Mouse (Mus musculus): Measurements from ENCODE around the gene Myo5a. TPM values are rescaled to one million over a fixed set of nuclear protein-coding genes. Genes with fewer than 3 reads are reported as not detected.
"Not testable (repeated sequence)": the region's sequence is repeated elsewhere in the genome, so short reads cannot be mapped to it uniquely, and the experiment has no call there.

Gene Myo5a
- polyA plus RNA-seq, 1 experiment from 2014 or later: 23.5 TPM

GRCm38 (mm10) chr9:75247870-75248269, 177.1 kb downstream of the Myo5a start:
- H3K9me3 ChIP-seq (replicated peaks; ENCODE audit: control insufficient read depth, low read length): no peaks in the 10 kb centered on the region
- ATAC-seq (replicated peaks; ENCODE audit: insufficient number of reproducible peaks, low FRiP score, low TSS enrichment, low read depth) (no peak), DNase-seq (ENCODE audit: low spot score) (no peak)
- H3K27me3 ChIP-seq (ENCODE audit: control insufficient read depth, insufficient read depth, low read length): no peaks in the 10 kb centered on the region
- H3K4me2 ChIP-seq (ENCODE audit: low read depth, low read length): no peak overlapping the region
- H3K4me3 ChIP-seq (ENCODE audit: low read depth, low read length): no peak overlapping the region
- peaks cover 2% of the 10 kb centered on the region; the same call in 1 of the 2 replicates for H3K4me1 ChIP-seq (ENCODE audit: control insufficient read depth, insufficient read depth, low read length)
- H3K9ac ChIP-seq (replicated peaks; ENCODE audit: low read length): no peak overlapping the region
- WGBS: 94% methylated on average over 6 of the region's 6 CpGs
- H3K36me3 ChIP-seq (replicated peaks; ENCODE audit: control insufficient read depth, insufficient read depth, low read depth, low read length): no peaks in the 10 kb centered on the region
- H3K27ac ChIP-seq (replicated peaks; ENCODE audit: low read depth, low read length): no peak overlapping the region

- Histone ChIP-seq H3K4me3 (ENCODE audit: low read depth, low read length) (no peak overlapping the region), H3K9me3 (replicated peaks; ENCODE audit: control insufficient read depth, low read length) (no peaks in the 10 kb centered on the region), H3K27ac (replicated peaks; ENCODE audit: low read depth, low read length) (no peak overlapping the region), H3K36me3 (replicated peaks; ENCODE audit: control insufficient read depth, insufficient read depth, low read depth, low read length) (no peaks in the 10 kb centered on the region), H3K4me2 (ENCODE audit: low read depth, low read length) (no peak overlapping the region), H3K9ac (replicated peaks; ENCODE audit: low read length) (no peak overlapping the region), H3K4me1 (ENCODE audit: control insufficient read depth, insufficient read depth, low read length) (peaks cover 2% of the 10 kb centered on the region; the same call in 1 of the 2 replicates), H3K27me3 (ENCODE audit: control insufficient read depth, insufficient read depth, low read length) (no peaks in the 10 kb centered on the region)
- 81% methylated on average over 1 of the region's 1 CpGs for WGBS
- DNase-seq (ENCODE audit: low spot score) (no peak), ATAC-seq (replicated peaks; ENCODE audit: insufficient number of reproducible peaks, low FRiP score, low TSS enrichment, low read depth) (no peak)
Observed at GRCm38 (mm10) chr9:75248359-75248758, 177.5 kb downstream of the Myo5a start.

- Histone ChIP-seq H3K9me3 (replicated peaks; ENCODE audit: control insufficient read depth, low read length) (no peaks in the 10 kb centered on the region), H3K9ac (replicated peaks; ENCODE audit: low read length) (no peak overlapping the region), H3K4me2 (ENCODE audit: low read depth, low read length) (no peak overlapping the region), H3K4me3 (ENCODE audit: low read depth, low read length) (no peak overlapping the region), H3K27ac (replicated peaks; ENCODE audit: low read depth, low read length) (no peak overlapping the region), H3K36me3 (replicated peaks; ENCODE audit: control insufficient read depth, insufficient read depth, low read depth, low read length) (no peaks in the 10 kb centered on the region), H3K4me1 (ENCODE audit: control insufficient read depth, insufficient read depth, low read length) (peaks cover 1% of the 10 kb centered on the region; the same call in 1 of the 2 replicates), H3K27me3 (ENCODE audit: control insufficient read depth, insufficient read depth, low read length) (no peaks in the 10 kb centered on the region)
- DNase-seq (ENCODE audit: low spot score): no peak
- no peak for ATAC-seq (replicated peaks; ENCODE audit: insufficient number of reproducible peaks, low FRiP score, low TSS enrichment, low read depth)
Observed at GRCm38 (mm10) chr9:75248874-75249273, 178.1 kb downstream of the Myo5a start.

- not testable (repeated sequence) for H3K27me3 ChIP-seq (ENCODE audit: control insufficient read depth, insufficient read depth, low read length); ATAC-seq (replicated peaks; ENCODE audit: insufficient number of reproducible peaks, low FRiP score, low TSS enrichment, low read depth); H3K4me3 ChIP-seq (ENCODE audit: low read depth, low read length); H3K4me1 ChIP-seq (ENCODE audit: control insufficient read depth, insufficient read depth, low read length); H3K9me3 ChIP-seq (replicated peaks; ENCODE audit: control insufficient read depth, low read length); H3K4me2 ChIP-seq (ENCODE audit: low read depth, low read length); DNase-seq (ENCODE audit: low spot score); H3K27ac ChIP-seq (replicated peaks; ENCODE audit: low read depth, low read length); H3K9ac ChIP-seq (replicated peaks; ENCODE audit: low read length); H3K36me3 ChIP-seq (replicated peaks; ENCODE audit: control insufficient read depth, insufficient read depth, low read depth, low read length)
- 75% methylated on average over 6 of the region's 6 CpGs for WGBS
Observed at GRCm38 (mm10) chr9:75253158-75253557, 182.3 kb downstream of the Myo5a start.

- ATAC-seq (replicated peaks; ENCODE audit: insufficient number of reproducible peaks, low FRiP score, low TSS enrichment, low read depth) (no peak), DNase-seq (ENCODE audit: low spot score) (no peak)
- Histone ChIP-seq H3K27ac (replicated peaks; ENCODE audit: low read depth, low read length) (no peak overlapping the region), H3K4me2 (ENCODE audit: low read depth, low read length) (no peak overlapping the region), H3K4me3 (ENCODE audit: low read depth, low read length) (no peak overlapping the region), H3K4me1 (ENCODE audit: control insufficient read depth, insufficient read depth, low read length) (no peaks in the 10 kb centered on the region; the same call in 1 of the 2 replicates), H3K27me3 (ENCODE audit: control insufficient read depth, insufficient read depth, low read length) (no peaks in the 10 kb centered on the region), H3K36me3 (replicated peaks; ENCODE audit: control insufficient read depth, insufficient read depth, low read depth, low read length) (no peaks in the 10 kb centered on the region), H3K9ac (replicated peaks; ENCODE audit: low read length) (no peak overlapping the region), H3K9me3 (replicated peaks; ENCODE audit: control insufficient read depth, low read length) (no peaks in the 10 kb centered on the region)
- WGBS: 50% methylated on average over 3 of the region's 3 CpGs
Observed at GRCm38 (mm10) chr9:75253766-75254165, 183.0 kb downstream of the Myo5a start.

GRCm38 (mm10) chr9:75254196-75254955, 183.6 kb downstream of the Myo5a start:
- H3K27me3 ChIP-seq (ENCODE audit: control insufficient read depth, insufficient read depth, low read length): no peaks in the 10 kb centered on the region
- H3K4me2 ChIP-seq (ENCODE audit: low read depth, low read length): no peak overlapping the region
- H3K36me3 ChIP-seq (replicated peaks; ENCODE audit: control insufficient read depth, insufficient read depth, low read depth, low read length): no peaks in the 10 kb centered on the region
- H3K9ac ChIP-seq (replicated peaks; ENCODE audit: low read length): no peak overlapping the region
- DNase-seq (ENCODE audit: low spot score) (no peak), ATAC-seq (replicated peaks; ENCODE audit: insufficient number of reproducible peaks, low FRiP score, low TSS enrichment, low read depth) (0 out of 2 replicates have a peak, but pooled peaks have one; percentile 57)
- 55% methylated on average over 13 of the region's 13 CpGs for WGBS
- H3K4me1 ChIP-seq (ENCODE audit: control insufficient read depth, insufficient read depth, low read length): no peaks in the 10 kb centered on the region; the same call in 1 of the 2 replicates
- H3K9me3 ChIP-seq (replicated peaks; ENCODE audit: control insufficient read depth, low read length): no peaks in the 10 kb centered on the region
- H3K27ac ChIP-seq (replicated peaks; ENCODE audit: low read depth, low read length): no peak overlapping the region
- no peak overlapping the region for H3K4me3 ChIP-seq (ENCODE audit: low read depth, low read length)

GRCm38 (mm10) chr9:75255820-75256545, 185.2 kb downstream of the Myo5a start:
- Histone ChIP-seq H3K27ac (replicated peaks; ENCODE audit: low read depth, low read length) (no peak overlapping the region), H3K4me3 (ENCODE audit: low read depth, low read length) (no peak overlapping the region), H3K4me1 (ENCODE audit: control insufficient read depth, insufficient read depth, low read length) (no peaks in the 10 kb centered on the region; the same call in 1 of the 2 replicates), H3K27me3 (ENCODE audit: control insufficient read depth, insufficient read depth, low read length) (no peaks in the 10 kb centered on the region), H3K4me2 (ENCODE audit: low read depth, low read length) (no peak overlapping the region), H3K36me3 (replicated peaks; ENCODE audit: control insufficient read depth, insufficient read depth, low read depth, low read length) (no peaks in the 10 kb centered on the region), H3K9ac (replicated peaks; ENCODE audit: low read length) (no peak overlapping the region), H3K9me3 (replicated peaks; ENCODE audit: control insufficient read depth, low read length) (no peaks in the 10 kb centered on the region)
- no peak for ATAC-seq (replicated peaks; ENCODE audit: insufficient number of reproducible peaks, low FRiP score, low TSS enrichment, low read depth)
- DNase-seq (ENCODE audit: low spot score): no peak
- WGBS: 86% methylated on average over 14 of the region's 14 CpGs

GRCm38 (mm10) chr9:75258792-75259191, 188.0 kb downstream of the Myo5a start:
- Histone ChIP-seq H3K4me3 (ENCODE audit: low read depth, low read length) (no peak overlapping the region), H3K27me3 (ENCODE audit: control insufficient read depth, insufficient read depth, low read length) (no peaks in the 10 kb centered on the region), H3K27ac (replicated peaks; ENCODE audit: low read depth, low read length) (no peak overlapping the region), H3K4me1 (ENCODE audit: control insufficient read depth, insufficient read depth, low read length) (peaks cover 3% of the 10 kb centered on the region; the same call in 1 of the 2 replicates), H3K9me3 (replicated peaks; ENCODE audit: control insufficient read depth, low read length) (no peaks in the 10 kb centered on the region), H3K36me3 (replicated peaks; ENCODE audit: control insufficient read depth, insufficient read depth, low read depth, low read length) (no peaks in the 10 kb centered on the region), H3K9ac (replicated peaks; ENCODE audit: low read length) (no peak overlapping the region), H3K4me2 (ENCODE audit: low read depth, low read length) (no peak overlapping the region)
- no peak for DNase-seq (ENCODE audit: low spot score)
- ATAC-seq (replicated peaks; ENCODE audit: insufficient number of reproducible peaks, low FRiP score, low TSS enrichment, low read depth): no peak
- WGBS: 63% methylated on average over 4 of the region's 4 CpGs
